Mouse (Mus musculus): ENCODE data around the gene Ttc23l.

DNA sequence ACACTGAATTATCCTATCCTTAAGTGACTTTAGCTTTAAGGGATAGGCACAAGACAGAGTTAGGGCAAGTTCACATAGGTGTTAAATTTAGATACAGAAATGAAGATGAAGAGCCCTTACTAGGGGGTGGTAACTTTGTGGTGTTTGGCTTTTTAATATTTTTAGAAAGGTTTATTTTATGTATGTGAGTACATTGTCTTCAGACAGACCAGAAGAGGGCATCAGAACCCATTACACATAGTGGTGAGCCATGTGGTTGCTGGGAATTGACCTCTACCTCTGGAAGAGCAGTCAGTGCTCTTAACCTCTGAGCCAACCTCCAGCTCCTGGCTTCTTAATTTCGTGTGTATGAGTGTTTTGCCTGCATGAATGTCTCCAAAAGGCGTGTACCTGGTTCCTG lies 71.2 kb downstream of the Ttc23l start:
- TF ChIP-seq ZC3H11A (IDR thresholded peaks at IDR 0.05; ENCODE audit: low read depth, low read length) (no peak), ZNF384 (IDR thresholded peaks at IDR 0.05; ENCODE audit: low read depth, low read length) (no peak), CTCF (IDR thresholded peaks at IDR 0.05 in 2 of 3, conservative IDR thresholded peaks at IDR 0.05 in 1 of 3; ENCODE audit: control insufficient read depth in 1 of 3, insufficient read depth in 1 of 3, low read depth in 2 of 3, low read length in 3 of 3, poor library complexity in 1 of 3, severe bottlenecking in 1 of 3) (peak in 2 of 3 experiments; percentile 20 to 50; a peak in 4 of 6 replicates), EP300 (IDR thresholded peaks at IDR 0.05; ENCODE audit: low read depth in 1 of 2, low read length in 2 of 2) (no peak)

Measured in MEL (cell line).